Mouse (Mus musculus): ENCODE results near the gene Dgkk. TPM values are rescaled to one million over a fixed set of nuclear protein-coding genes. Genes with fewer than 3 reads are reported as not detected.
"Not testable (repeated sequence)": the region's sequence is repeated elsewhere in the genome, so short reads cannot be mapped to it uniquely, and the experiment has no call there.

The Dgkk gene
- 15.2 and 17.1 TPM in 2 replicates for total RNA-seq (2021)
- long read RNA-seq, experiment 1, partial matches to known transcripts, result 0 of 1 reads
- long read RNA-seq, experiment 1, other reads (novel, unspliced or antisense), result 1 of 1 reads
- long read RNA-seq, experiment 2, partial matches to known transcripts, result 0 of 2 reads
- long read RNA-seq, experiment 2, other reads (novel, unspliced or antisense), result 2 of 2 reads

- DNase-seq, result not testable (repeated sequence)
These were observed at the start of gene Dgkk for GRCm38 (mm10) chrX:6779006-6779405. Gene Dgkk, plus strand, starts transcription at chrX:6779306.

- DNase-seq, result no peak
These were observed 45.1 kb upstream of the Dgkk start for GRCm38 (mm10) chrX:6733998-6734397.

GRCm38 (mm10) chrX:6750714-6751113 lies 28.4 kb upstream of the Dgkk start:
- no peak for DNase-seq

GRCm38 (mm10) chrX:6751549-6752047 lies 27.5 kb upstream of the Dgkk start:
- DNase-seq, result no peak

- no peak for DNase-seq
These were observed 1.4 kb upstream of the Dgkk start for GRCm38 (mm10) chrX:6777489-6778249.

GRCm38 (mm10) chrX:6778250-6778637 lies 862 bp upstream of the Dgkk start:
- peak; percentile 65 for DNase-seq

- no peak for DNase-seq
These were observed 948 bp downstream of the Dgkk start for GRCm38 (mm10) chrX:6779969-6780539.

GRCm38 (mm10) chrX:6832553-6832952 lies 53.4 kb downstream of the Dgkk start:
- no peak for DNase-seq

- DNase-seq, result no peak
These were observed 74.4 kb downstream of the Dgkk start for GRCm38 (mm10) chrX:6853466-6853865.

- DNase-seq, result no peak
These were observed 75.0 kb downstream of the Dgkk start for GRCm38 (mm10) chrX:6854136-6854535.

GRCm38 (mm10) chrX:6893933-6894332 lies 114.8 kb downstream of the Dgkk start:
- DNase-seq, result peak; percentile 21

- DNase-seq, result no peak
These were observed 131.9 kb downstream of the Dgkk start for GRCm38 (mm10) chrX:6911047-6911446.

- peak; percentile 20 for DNase-seq
These were observed 143.1 kb downstream of the Dgkk start for GRCm38 (mm10) chrX:6922165-6922564.

- DNase-seq, result no peak
These were observed 147.1 kb downstream of the Dgkk start for GRCm38 (mm10) chrX:6926224-6926623.

GRCm38 (mm10) chrX:6968598-6968997 lies 189.5 kb downstream of the Dgkk start:
- DNase-seq, result no peak

GRCm38 (mm10) chrX:6971956-6972355 lies 192.8 kb downstream of the Dgkk start:
- peak; percentile 8 for DNase-seq

- not testable (repeated sequence) for DNase-seq
These were observed 204.8 kb downstream of the Dgkk start for GRCm38 (mm10) chrX:6983916-6984315.

All from adrenal gland, postnatal 14 days (tissue).